Mouse (Mus musculus): ENCODE results near the gene Myh6. TPM values are rescaled to one million over a fixed set of nuclear protein-coding genes. Genes with fewer than 3 reads are reported as not detected.
"Not testable (repeated sequence)": the region's sequence is repeated elsewhere in the genome, so short reads cannot be mapped to it uniquely, and the experiment has no call there.

Myh6 gene
- total and polyA plus RNA-seq, 2 experiments from 2014 or later, result 3,976 to 9,737 TPM

- 67% methylated on average over 5 of the region's 5 CpGs for WGBS
- not testable (repeated sequence) for H3K4me2 ChIP-seq (ENCODE audit: low read depth, low read length); H3K36me3 ChIP-seq (replicated peaks; ENCODE audit: control insufficient read depth, insufficient read depth, low read length); H3K4me3 ChIP-seq (ENCODE audit: low read depth, low read length); ATAC-seq (ENCODE audit: insufficient read depth, low read depth); H3K9ac ChIP-seq (replicated peaks; ENCODE audit: low read depth, low read length); H3K27me3 ChIP-seq (ENCODE audit: control insufficient read depth, insufficient read depth, low read length); H3K9me3 ChIP-seq (replicated peaks; ENCODE audit: control insufficient read depth, low read length)
- TF ChIP-seq CTCF (IDR thresholded peaks at IDR 0.05; ENCODE audit: low read depth), result peak; percentile 19; the same call in 1 of the 2 replicates
- Histone ChIP-seq H3K4me1 (ENCODE audit: control insufficient read depth, insufficient read depth) (peaks cover 41% of the 10 kb centered on the region), H3K27ac (ENCODE audit: low read depth) (peak overlapping the region; percentile 22; the same call in 1 of the 2 replicates)
- DNase-seq (ENCODE audit: low spot score), result peak; percentile 19
Observed at GRCm38 (mm10) chr14:54999868-55000267, 33.1 kb upstream of the Myh6 start.

DNA sequence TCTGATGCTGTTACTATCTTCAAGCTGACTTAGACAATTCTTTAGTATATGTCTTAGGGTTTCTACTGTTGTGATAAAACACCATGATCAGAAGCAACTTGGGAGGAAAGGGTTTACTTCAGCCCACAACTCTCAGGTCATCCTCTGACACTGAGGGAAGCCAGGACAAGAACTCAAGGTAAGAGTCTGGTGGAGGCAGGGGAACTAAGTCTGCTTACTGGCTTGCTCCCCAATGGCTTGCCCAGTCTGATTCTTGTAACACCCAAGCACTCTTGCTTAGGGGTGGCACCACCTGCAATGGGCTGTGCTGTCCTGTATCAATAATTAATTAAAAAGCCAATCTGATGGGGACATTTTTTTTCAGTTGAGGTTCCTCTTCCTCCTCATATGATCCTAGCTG is 32.0 kb upstream of the Myh6 start:
- Histone ChIP-seq H3K36me3 (replicated peaks; ENCODE audit: control insufficient read depth, insufficient read depth, low read length) (no peaks in the 10 kb centered on the region), H3K27me3 (ENCODE audit: control insufficient read depth, insufficient read depth, low read length) (no peaks in the 10 kb centered on the region), H3K4me1 (ENCODE audit: control insufficient read depth, insufficient read depth) (peaks cover 38% of the 10 kb centered on the region), H3K27ac (ENCODE audit: low read depth) (peak overlapping the region; percentile 99), H3K4me3 (ENCODE audit: low read depth, low read length) (no peak overlapping the region), H3K4me2 (ENCODE audit: low read depth, low read length) (no peak overlapping the region), H3K9me3 (replicated peaks; ENCODE audit: control insufficient read depth, low read length) (no peaks in the 10 kb centered on the region), H3K9ac (replicated peaks; ENCODE audit: low read depth, low read length) (no peak overlapping the region)
- TF ChIP-seq EP300 (IDR thresholded peaks at IDR 0.05; ENCODE audit: low read depth), result no peak
- TF ChIP-seq CTCF (IDR thresholded peaks at IDR 0.05; ENCODE audit: low read depth), result no peak
- DNase-seq (ENCODE audit: low spot score) (no peak), ATAC-seq (ENCODE audit: insufficient read depth, low read depth) (no peak)

GRCm38 (mm10) chr14:54997297-54997696 is 30.6 kb upstream of the Myh6 start:
- peak; percentile 18 for ATAC-seq (ENCODE audit: insufficient read depth, low read depth)
- Histone ChIP-seq H3K4me1 (ENCODE audit: control insufficient read depth, insufficient read depth) (peaks cover 24% of the 10 kb centered on the region), H3K9ac (replicated peaks; ENCODE audit: low read depth, low read length) (peak overlapping the region; percentile 52)

DNA sequence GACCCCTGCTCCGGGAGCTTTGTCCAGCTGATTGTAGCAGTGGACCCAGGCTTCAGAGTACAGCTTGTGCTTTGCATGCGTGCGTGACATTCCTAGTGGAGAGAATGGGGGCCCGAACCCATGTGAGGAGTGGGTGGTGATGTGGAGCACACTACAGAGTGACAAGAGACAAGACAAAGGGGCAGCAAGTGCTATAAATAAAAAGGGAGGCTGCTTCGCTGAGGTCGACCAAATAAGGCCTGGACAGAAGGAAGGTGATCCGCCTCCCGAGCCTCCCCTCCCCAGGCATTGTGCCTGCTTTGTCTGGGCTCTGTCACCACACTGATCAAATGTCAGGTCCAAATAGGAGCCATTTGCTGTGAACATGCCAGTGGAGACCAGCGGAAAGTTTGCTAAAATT is 30.1 kb upstream of the Myh6 start:
- Histone ChIP-seq H3K4me1 (ENCODE audit: control insufficient read depth, insufficient read depth) (peaks cover 19% of the 10 kb centered on the region; the same call in 1 of the 2 replicates), H3K9ac (replicated peaks; ENCODE audit: low read depth, low read length) (peak overlapping the region; percentile 52), H3K9me3 (replicated peaks; ENCODE audit: control insufficient read depth, low read length) (no peaks in the 10 kb centered on the region), H3K4me2 (ENCODE audit: low read depth, low read length) (peak overlapping the region; percentile 41; the same call in 1 of the 2 replicates), H3K36me3 (replicated peaks; ENCODE audit: control insufficient read depth, insufficient read depth, low read length) (0 out of 2 replicates have a peak, but pooled peaks cover 5% of the 10 kb centered on the region), H3K27ac (ENCODE audit: low read depth) (peak overlapping the region; percentile 99), H3K4me3 (ENCODE audit: low read depth, low read length) (no peak overlapping the region), H3K27me3 (ENCODE audit: control insufficient read depth, insufficient read depth, low read length) (no peaks in the 10 kb centered on the region)
- 34% methylated on average over 9 of the region's 9 CpGs for WGBS
- peak; percentile 77 for ATAC-seq (ENCODE audit: insufficient read depth, low read depth)
- peak; percentile 98 for TF ChIP-seq EP300 (IDR thresholded peaks at IDR 0.05; ENCODE audit: low read depth)
- no peak for TF ChIP-seq CTCF (IDR thresholded peaks at IDR 0.05; ENCODE audit: low read depth)
- peak; percentile 95 for DNase-seq (ENCODE audit: low spot score)

More at GRCm38 (mm10) chr14:54997297-54997696, 30.6 kb upstream of the Myh6 start:
- no peak overlapping the region for H3K4me3 ChIP-seq (ENCODE audit: low read depth, low read length)
- no peak for DNase-seq (ENCODE audit: low spot score)
- H3K27me3 ChIP-seq (ENCODE audit: control insufficient read depth, insufficient read depth, low read length), result no peaks in the 10 kb centered on the region
- TF ChIP-seq CTCF (IDR thresholded peaks at IDR 0.05; ENCODE audit: low read depth), result no peak
- TF ChIP-seq EP300 (IDR thresholded peaks at IDR 0.05; ENCODE audit: low read depth), result no peak
- H3K4me2 ChIP-seq (ENCODE audit: low read depth, low read length), result peak overlapping the region; percentile 41; the same call in 1 of the 2 replicates
- no peaks in the 10 kb centered on the region for H3K9me3 ChIP-seq (replicated peaks; ENCODE audit: control insufficient read depth, low read length)
- H3K27ac ChIP-seq (ENCODE audit: low read depth), result peak overlapping the region; percentile 99
- 29% methylated on average over 4 of the region's 4 CpGs for WGBS
- H3K36me3 ChIP-seq (replicated peaks; ENCODE audit: control insufficient read depth, insufficient read depth, low read length), result 0 out of 2 replicates have a peak, but pooled peaks cover under 1% of the 10 kb centered on the region

DNA sequence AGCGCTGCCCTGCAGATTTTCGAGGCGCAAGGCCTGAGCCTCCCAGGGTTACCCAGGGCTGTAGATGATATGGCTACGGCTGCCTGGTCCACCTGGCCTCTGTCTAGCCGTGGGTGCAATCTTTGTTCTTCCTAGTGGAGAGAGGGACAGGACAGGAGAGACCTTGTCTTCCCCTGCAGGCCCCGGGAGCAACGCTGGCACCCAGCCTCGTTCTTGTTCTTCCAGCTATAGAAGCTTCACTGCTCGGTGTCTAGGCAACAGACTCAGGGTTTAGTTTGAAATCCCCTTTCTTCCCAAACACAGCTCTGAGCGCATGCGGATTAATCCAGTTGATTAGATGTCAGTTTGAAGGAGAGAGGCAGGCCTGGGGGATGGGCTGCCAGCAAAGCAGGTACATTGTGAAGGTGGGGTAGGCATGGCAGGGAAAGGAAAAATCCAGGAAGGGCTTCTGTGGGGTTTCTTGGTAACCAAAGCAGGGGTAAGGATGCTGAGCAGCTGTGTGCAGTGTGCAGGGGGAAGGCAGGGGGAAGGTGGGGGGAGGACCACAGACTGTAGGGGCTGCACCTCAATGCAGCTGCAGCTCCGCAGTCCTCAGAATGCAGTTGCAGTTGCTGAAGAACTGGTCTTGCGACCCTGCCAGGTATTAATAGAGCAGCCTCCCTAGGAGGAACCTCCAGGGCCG is 28.9 kb upstream of the Myh6 start:
- 0 out of 2 replicates have a peak, but pooled peaks have one; percentile 7 for TF ChIP-seq EP300 (IDR thresholded peaks at IDR 0.05; ENCODE audit: low read depth)
- TF ChIP-seq CTCF (IDR thresholded peaks at IDR 0.05; ENCODE audit: low read depth), result no peak
- peak overlapping the region; percentile 41 for H3K9ac ChIP-seq (replicated peaks; ENCODE audit: low read depth, low read length)
- H3K9me3 ChIP-seq (replicated peaks; ENCODE audit: control insufficient read depth, low read length), result no peaks in the 10 kb centered on the region
- H3K4me1 ChIP-seq (ENCODE audit: control insufficient read depth, insufficient read depth), result peaks cover 19% of the 10 kb centered on the region; the same call in 1 of the 2 replicates
- peaks cover 13% of the 10 kb centered on the region for H3K36me3 ChIP-seq (replicated peaks; ENCODE audit: control insufficient read depth, insufficient read depth, low read length)
- ATAC-seq (ENCODE audit: insufficient read depth, low read depth) (no peak), DNase-seq (ENCODE audit: low spot score) (peak; percentile 11)
- H3K27ac ChIP-seq (ENCODE audit: low read depth), result peak overlapping the region; percentile 99
- whole genome bisulfite sequencing, result 39% methylated on average over 14 of the region's 14 CpGs
- no peak overlapping the region for H3K4me3 ChIP-seq (ENCODE audit: low read depth, low read length)
- H3K27me3 ChIP-seq (ENCODE audit: control insufficient read depth, insufficient read depth, low read length), result no peaks in the 10 kb centered on the region
- H3K4me2 ChIP-seq (ENCODE audit: low read depth, low read length), result peak overlapping the region; percentile 62

All from heart, postnatal 0 days (tissue).